Mouse (Mus musculus) olfactory bulb, adult 2 months (tissue): ENCODE measurements around the gene Bend7. TPM values are rescaled to one million over a fixed set of nuclear protein-coding genes. Genes with fewer than 3 reads are reported as not detected.

ENCODE experiments used
- H3K27ac ChIP-seq: fragments of 200-500 bp; 2 replicates; pipeline ENCODE4 v1.5.1; 2012; ENCODE audit warnings: low read depth, low read length; ENCODE audit not compliant: insufficient read depth
- H3K4me1 ChIP-seq: fragments of 200-500 bp; 2 replicates; pipeline ENCODE4 v1.6.1; 2012; ENCODE audit warnings: low read length; ENCODE audit not compliant: control insufficient read depth, insufficient read depth
- H3K4me3 ChIP-seq: fragments of 200-500 bp; 2 replicates; pipeline ENCODE4 v1.5.1; 2012; ENCODE audit warnings: mild to moderate bottlenecking, low read depth, low read length, moderate library complexity; ENCODE audit not compliant: insufficient read depth
- CTCF ChIP-seq: fragments of 200-500 bp; IDR thresholded peaks from 2 replicates; pipeline ENCODE4 v1.5.1; 2012; ENCODE audit warnings: low read depth, mild to moderate bottlenecking, low read length, moderate library complexity; ENCODE audit not compliant: insufficient read depth
- POLR2A ChIP-seq: fragments of 200-500 bp; IDR thresholded peaks from 2 replicates; pipeline ENCODE4 v1.6.1; 2012; ENCODE audit warnings: mild to moderate bottlenecking, low read depth, low read length, moderate library complexity; ENCODE audit not compliant: insufficient read depth
- WGBS: fragments of 180-500 bp; shearing (Covaris S2); methylation state at CpG from one replicate; pipeline ENCODE4 v1.1.7; 2018; 5-methylcytosine and 5-hydroxymethylcytosine counted together
- polyA plus RNA-seq: library from polyadenylated mRNA; stranded (reverse); fragments of >200 nt; gene quantifications from 2 replicates; pipeline ENCODE4 v1.2.4, GENCODE M21; 2012; ENCODE audit warnings: low replicate concordance; ENCODE audit not compliant: missing spikeins, insufficient read depth, insufficient read length

Gene Bend7
- polyA plus RNA-seq, 1 experiment = not detected

DNA sequence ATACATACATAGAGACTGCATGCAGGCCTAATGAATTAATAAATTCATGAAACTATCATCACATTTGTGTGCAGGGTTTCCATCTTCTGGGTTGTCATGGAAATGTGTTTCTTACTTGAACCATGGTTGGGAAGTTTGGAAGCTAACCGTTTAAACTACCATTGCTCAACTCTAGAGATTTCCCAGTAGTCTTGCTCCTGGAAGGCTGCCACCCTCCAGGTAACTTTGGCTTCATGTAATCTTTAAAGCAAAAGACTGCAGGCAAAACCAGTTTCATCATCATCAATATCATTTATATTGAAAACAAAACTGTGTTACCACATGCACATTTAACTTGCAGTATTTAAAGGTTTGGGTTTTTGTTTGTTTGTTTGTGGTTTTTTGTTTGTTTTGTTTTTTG is 16.3 kb downstream of the Bend7 start:
- TF ChIP-seq CTCF = no peak
- TF ChIP-seq POLR2A = no peak
- no peak overlapping the region for H3K27ac ChIP-seq
- no peaks in the 10 kb centered on the region for H3K4me1 ChIP-seq
- H3K4me3 ChIP-seq = no peak overlapping the region
- WGBS = 97% methylated on average over 1 of the region's 1 CpGs

- no peak for TF ChIP-seq CTCF
- no peak for TF ChIP-seq POLR2A
- H3K27ac ChIP-seq = no peak overlapping the region
- no peak overlapping the region for H3K4me3 ChIP-seq
- WGBS = 82% methylated on average over 7 of the region's 7 CpGs
- H3K4me1 ChIP-seq = no peaks in the 10 kb centered on the region
Measured at GRCm38 (mm10) chr2:4736095-4736797, 18.6 kb downstream of the Bend7 start.

DNA sequence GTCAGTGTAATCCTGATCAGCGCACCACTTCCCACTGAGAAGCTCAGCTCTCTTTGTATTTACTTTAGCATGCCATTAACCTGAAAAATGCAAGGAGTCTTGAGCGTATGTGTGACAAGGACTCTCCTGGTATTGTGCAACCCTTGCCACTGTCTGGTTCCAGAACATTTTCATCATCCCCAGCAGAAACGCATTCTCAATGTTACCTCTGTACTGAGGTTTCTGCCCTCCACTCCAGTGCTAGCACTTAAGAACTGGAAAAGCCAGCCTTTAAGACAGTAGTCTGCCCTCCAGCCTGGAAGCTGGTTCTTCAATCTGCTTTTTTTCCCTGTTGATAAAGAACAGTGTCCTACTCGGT is 19.1 kb downstream of the Bend7 start:
- Histone ChIP-seq H3K4me1 (no peaks in the 10 kb centered on the region), H3K27ac (no peak overlapping the region), H3K4me3 (no peak overlapping the region)
- WGBS = 95% methylated on average over 4 of the region's 4 CpGs
- TF ChIP-seq POLR2A (no peak), CTCF (no peak)

DNA sequence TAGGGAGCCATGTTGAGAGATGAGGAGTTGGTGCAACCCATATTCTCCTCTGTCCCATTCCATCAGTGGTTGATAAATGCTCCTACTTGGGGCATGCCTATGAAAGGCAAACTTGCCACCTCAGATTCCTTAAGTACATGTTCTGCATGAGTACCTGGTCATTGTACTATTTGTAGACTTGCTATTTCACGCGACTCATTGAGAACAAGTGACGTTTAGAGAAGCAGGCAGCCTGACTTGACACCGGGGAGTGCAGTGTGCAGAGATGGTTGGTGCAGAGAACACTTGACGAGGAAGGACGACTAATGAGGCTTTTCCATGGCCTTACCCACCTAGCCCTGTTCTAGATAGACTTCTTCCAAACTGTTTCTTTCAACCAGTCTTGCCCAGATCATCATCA is 34.3 kb downstream of the Bend7 start:
- H3K4me1 ChIP-seq = peaks cover 10% of the 10 kb centered on the region
- TF ChIP-seq POLR2A (no peak), CTCF (no peak)
- peak overlapping the region; percentile 59 for H3K27ac ChIP-seq
- no peak overlapping the region for H3K4me3 ChIP-seq
- WGBS = 76% methylated on average over 6 of the region's 6 CpGs

DNA sequence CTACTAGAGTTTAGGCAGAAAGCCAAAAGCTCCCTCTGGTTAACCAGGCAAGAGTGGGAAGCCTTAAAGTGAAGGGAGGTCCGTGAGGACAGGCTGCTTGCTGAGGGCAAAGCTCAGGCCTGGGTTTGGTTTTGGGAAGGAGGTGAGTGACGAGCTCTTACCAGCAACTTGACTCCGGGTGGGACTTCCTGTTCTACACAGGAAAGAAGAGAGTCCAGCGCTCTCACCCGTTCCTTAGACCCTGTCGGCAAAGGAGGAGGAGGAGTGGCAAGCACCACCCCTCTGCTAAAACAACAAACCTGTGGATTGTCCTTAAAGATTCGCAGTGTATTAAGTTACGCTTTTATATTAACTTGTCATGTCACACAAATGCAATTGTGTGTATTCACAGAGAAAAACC is 38.1 kb downstream of the Bend7 start:
- H3K4me3 ChIP-seq = no peak overlapping the region
- 81% methylated on average over 8 of the region's 8 CpGs for WGBS
- H3K4me1 ChIP-seq = peaks cover 10% of the 10 kb centered on the region
- TF ChIP-seq POLR2A (no peak), CTCF (no peak)
- H3K27ac ChIP-seq = no peak overlapping the region

GRCm38 (mm10) chr2:4757218-4757617 is 39.6 kb downstream of the Bend7 start:
- peaks cover 6% of the 10 kb centered on the region for H3K4me1 ChIP-seq
- no peak overlapping the region for H3K4me3 ChIP-seq
- H3K27ac ChIP-seq = no peak overlapping the region
- TF ChIP-seq POLR2A (no peak), CTCF (no peak)
- 89% methylated on average over 3 of the region's 3 CpGs for WGBS

- TF ChIP-seq POLR2A = no peak
- TF ChIP-seq CTCF = no peak
- WGBS = 92% methylated on average over 5 of the region's 5 CpGs
- H3K4me3 ChIP-seq = no peak overlapping the region
- H3K27ac ChIP-seq = no peak overlapping the region
- H3K4me1 ChIP-seq = no peaks in the 10 kb centered on the region
Measured at GRCm38 (mm10) chr2:4760741-4761140, 43.1 kb downstream of the Bend7 start.

DNA sequence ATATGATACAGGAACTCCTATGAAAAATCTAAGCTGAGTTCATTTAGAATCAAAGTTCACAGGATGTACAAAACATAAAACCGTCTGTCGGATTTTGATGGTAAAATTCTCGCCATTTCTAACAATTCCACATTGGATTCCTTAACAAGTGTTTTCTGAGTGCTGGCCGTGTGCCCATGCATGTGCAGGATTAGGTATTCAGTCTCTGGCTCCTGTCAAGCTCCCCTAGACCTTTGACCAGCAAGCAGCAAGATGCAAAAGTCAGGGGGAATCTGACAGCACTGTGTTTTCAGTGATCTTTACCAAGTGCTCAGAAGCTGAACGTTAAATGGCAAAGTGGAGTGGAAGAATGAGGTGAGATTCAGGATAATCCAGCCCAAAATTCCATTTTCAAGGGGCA is 44.3 kb downstream of the Bend7 start:
- TF ChIP-seq CTCF (no peak), POLR2A (no peak)
- Histone ChIP-seq H3K4me3 (no peak overlapping the region), H3K4me1 (no peaks in the 10 kb centered on the region), H3K27ac (no peak overlapping the region)
- 87% methylated on average over 5 of the region's 5 CpGs for WGBS

DNA sequence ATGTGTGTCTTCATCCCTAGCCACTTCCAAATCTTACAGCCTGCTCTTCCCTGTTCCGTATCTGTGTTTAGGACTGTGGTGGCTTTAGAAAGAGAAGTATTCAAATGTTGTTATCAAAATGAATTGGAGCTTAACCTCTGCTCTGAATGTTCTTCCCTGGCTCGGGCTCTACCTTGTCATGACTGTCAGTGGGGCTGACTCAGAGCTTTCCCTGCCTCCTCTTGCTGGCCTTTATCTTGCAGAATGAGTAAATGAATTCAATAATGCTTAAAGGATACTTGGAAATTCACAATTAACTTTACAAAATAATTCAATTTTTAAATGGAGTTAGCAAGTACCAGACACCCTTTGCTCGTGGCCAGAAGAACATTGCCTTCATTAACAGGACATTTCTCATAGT is 46.4 kb downstream of the Bend7 start:
- Histone ChIP-seq H3K27ac (no peak overlapping the region), H3K4me1 (no peaks in the 10 kb centered on the region), H3K4me3 (no peak overlapping the region)
- TF ChIP-seq CTCF = no peak
- 89% methylated on average over 3 of the region's 3 CpGs for WGBS

DNA sequence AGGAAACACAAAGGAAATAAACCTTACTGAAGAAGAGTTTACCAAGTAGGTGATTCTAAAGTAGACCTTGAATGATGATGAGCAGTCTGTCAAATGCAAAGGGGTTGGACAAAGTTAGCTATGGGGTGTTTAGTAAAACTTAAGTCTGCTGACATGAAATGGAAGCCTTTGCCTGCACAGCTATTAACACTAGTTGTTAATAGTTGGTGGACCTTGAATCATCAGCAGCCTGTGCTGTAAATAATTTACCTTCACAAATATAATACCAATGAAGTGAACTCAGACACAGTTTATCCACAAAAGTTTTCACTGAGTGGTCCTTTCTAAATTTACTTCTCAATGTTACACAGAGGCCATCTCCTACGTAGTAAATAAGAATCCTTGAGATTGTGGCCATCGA is 52.7 kb downstream of the Bend7 start:
- WGBS = 92% methylated on average over 2 of the region's 2 CpGs
- TF ChIP-seq POLR2A (no peak), CTCF (no peak)
- Histone ChIP-seq H3K4me1 (no peaks in the 10 kb centered on the region), H3K4me3 (no peak overlapping the region), H3K27ac (no peak overlapping the region)
